Mouse (Mus musculus) C2C12 (cell line): ENCODE measurements around the gene Ppm1h.

Experiments
- CEBPB ChIP-seq: IDR thresholded peaks from one replicate; pipeline ENCODE4 v1.6.1; 2011; ENCODE audit warnings: low read depth, mild to moderate bottlenecking, control low read depth, moderate library complexity
- CTCF ChIP-seq: IDR thresholded peaks from one replicate; pipeline ENCODE4 v1.5.1; 2011; ENCODE audit not compliant: control insufficient read depth, insufficient read depth, insufficient read length
- MAX ChIP-seq: IDR thresholded peaks from one replicate; pipeline ENCODE4 v1.6.1; 2011; ENCODE audit warnings: mild to moderate bottlenecking, control low read depth
- MYOD1 ChIP-seq: IDR thresholded peaks from one replicate; pipeline ENCODE4 v1.6.1; 2011; ENCODE audit warnings: low read depth; ENCODE audit not compliant: control insufficient read depth, insufficient read length

DNA sequence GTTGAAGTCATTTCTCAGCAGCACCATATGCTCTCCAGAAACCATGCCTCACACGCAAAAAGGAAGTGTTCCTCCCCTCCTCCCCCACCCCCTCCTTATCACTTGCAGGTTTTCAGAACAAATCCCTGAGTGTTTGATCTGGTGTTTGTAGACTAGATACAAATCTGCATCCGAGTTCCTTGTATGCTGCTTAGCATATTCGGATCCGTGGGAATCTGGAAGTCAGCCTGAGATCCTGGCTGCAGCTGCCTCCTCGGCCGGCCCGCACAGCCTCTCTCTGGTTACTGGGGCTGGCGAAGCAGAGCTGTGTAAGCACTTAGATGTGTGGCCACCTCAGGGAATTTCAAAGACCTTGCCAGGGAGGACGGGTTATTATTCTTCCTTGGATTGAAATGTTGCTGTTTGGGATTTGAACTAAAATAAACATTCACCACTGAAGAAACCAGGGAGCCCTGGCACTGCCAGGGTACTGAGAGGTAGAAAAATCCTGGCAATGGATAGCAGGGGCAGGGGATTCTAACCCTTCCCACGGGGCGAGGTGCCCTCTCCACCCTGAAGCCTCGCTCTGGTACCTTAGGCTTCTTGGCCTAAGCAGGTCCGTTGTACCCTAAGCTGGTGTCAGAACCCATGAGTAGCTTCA is 252.8 kb downstream of the Ppm1h start:
- TF ChIP-seq CTCF = no peak
- TF ChIP-seq MAX = no peak
- no peak for TF ChIP-seq MYOD1
- TF ChIP-seq CEBPB = no peak
